Mouse (Mus musculus): ENCODE measurements around the gene Map4k3. TPM values are rescaled to one million over a fixed set of nuclear protein-coding genes. Genes with fewer than 3 reads are reported as not detected.

Gene Map4k3
- total and polyA plus RNA-seq, 3 experiments: 3.2 to 4.1 TPM; not detected in 1

DNA sequence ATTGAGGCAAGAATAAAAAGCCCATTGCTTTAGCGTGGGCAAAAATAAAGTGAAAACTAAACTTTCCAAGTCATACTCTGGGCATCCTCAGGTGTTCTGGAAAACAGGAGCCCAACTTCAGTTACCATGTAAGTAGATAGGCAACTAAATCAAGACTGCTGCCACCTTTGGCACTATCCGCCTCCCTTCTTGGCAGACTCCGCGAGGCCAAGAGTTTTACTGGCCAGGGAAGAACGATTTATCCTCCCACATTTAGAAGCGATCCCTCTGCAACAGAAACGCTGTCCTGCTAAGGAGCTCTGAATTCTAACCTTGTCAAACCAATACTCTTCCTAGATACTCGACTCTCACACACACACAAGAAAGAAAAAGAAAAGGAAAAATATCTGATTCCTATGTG is 1.5 kb downstream of the Map4k3 start:
- no peak for TF ChIP-seq NRF1 (IDR thresholded peaks at IDR 0.05; ENCODE audit: insufficient read depth, low read depth, low read length, poor library complexity, severe bottlenecking)
- no peak for TF ChIP-seq CHD1 (IDR thresholded peaks at IDR 0.05; ENCODE audit: low read depth, low read length)
- TF ChIP-seq TCF12 (IDR thresholded peaks at IDR 0.05; ENCODE audit: low read depth, low read length): no peak
- no peak for TF ChIP-seq MAFK (IDR thresholded peaks at IDR 0.05; ENCODE audit: borderline replicate concordance, low read depth, low read length)
- TF ChIP-seq SIN3A (IDR thresholded peaks at IDR 0.05; ENCODE audit: low read length): no peak
- TF ChIP-seq CTCF (IDR thresholded peaks at IDR 0.05 in 2 of 3, conservative IDR thresholded peaks at IDR 0.05 in 1 of 3; ENCODE audit: control insufficient read depth in 1 of 3, insufficient read depth in 1 of 3, low read depth in 2 of 3, low read length in 3 of 3, poor library complexity in 1 of 3, severe bottlenecking in 1 of 3): no peak
- no peak for TF ChIP-seq USF1 (IDR thresholded peaks at IDR 0.05; ENCODE audit: low read depth, low read length)
- TF ChIP-seq USF2 (IDR thresholded peaks at IDR 0.05; ENCODE audit: borderline replicate concordance in 1 of 2, insufficient read depth in 1 of 2, low read depth in 1 of 2, low read length in 2 of 2): no peak
- no peak for TF ChIP-seq POLR2A (IDR thresholded peaks at IDR 0.05; ENCODE audit: control insufficient read depth in 1 of 2, insufficient read depth in 1 of 2, low read depth in 1 of 2, low read length in 2 of 2, poor library complexity in 1 of 2)
- no peak for TF ChIP-seq MAZ (IDR thresholded peaks at IDR 0.05; ENCODE audit: low read depth, low read length)
- no peak for TF ChIP-seq POLR2AphosphoS5 (IDR thresholded peaks at IDR 0.05; ENCODE audit: borderline replicate concordance, low read depth, low read length)
- no peak for TF ChIP-seq MXI1 (IDR thresholded peaks at IDR 0.05; ENCODE audit: low read depth, low read length)
- no peak for TF ChIP-seq TAL1 (IDR thresholded peaks at IDR 0.05; ENCODE audit: low read length)
- no peak for TF ChIP-seq GATA1 (IDR thresholded peaks at IDR 0.05; ENCODE audit: low read depth, low read length)
- no peak for TF ChIP-seq MEF2A (IDR thresholded peaks at IDR 0.05; ENCODE audit: extremely low read depth, insufficient replicate concordance, low read depth, low read length, poor library complexity, severe bottlenecking)
- TF ChIP-seq POLR2AphosphoS2 (IDR thresholded peaks at IDR 0.05; ENCODE audit: low read length): no peak
- TF ChIP-seq GABPA (IDR thresholded peaks at IDR 0.05; ENCODE audit: low read depth, low read length): no peak
- peaks cover 7% of the 10 kb centered on the region for H3K79me2 ChIP-seq (ENCODE audit: control insufficient read depth, insufficient read depth, low read length, poor library complexity)
- DNase-seq (ENCODE audit: low read depth, low spot score): peak; percentile 37
- H3K27ac ChIP-seq (ENCODE audit: control insufficient read depth, low read depth, low read length): no peak overlapping the region
- H3K9me3 ChIP-seq (replicated peaks; ENCODE audit: insufficient read depth, low read length): no peaks in the 10 kb centered on the region
- peak overlapping the region; percentile 84 for H3K9ac ChIP-seq (ENCODE audit: control insufficient read depth, low read depth, low read length, poor library complexity, severe bottlenecking)
- H3K27me3 ChIP-seq (ENCODE audit: control insufficient read depth in 1 of 2, insufficient read depth in 2 of 2, low read length in 2 of 2): no peaks in the 10 kb centered on the region
- peaks cover 7 to 20% of the 10 kb centered on the region in 2 experiments for H3K4me1 ChIP-seq (ENCODE audit: control insufficient read depth in 1 of 2, insufficient read depth in 2 of 2, low read length in 2 of 2)
- H3K4me3 ChIP-seq (ENCODE audit: control insufficient read depth in 1 of 2, insufficient read depth in 1 of 2, low read depth in 2 of 2, low read length in 2 of 2): peak overlapping the region; percentile 70 to 98
- peaks cover 0 to 17% of the 10 kb centered on the region in 2 experiments; a peak in 2 of 4 replicates for H3K36me3 ChIP-seq (ENCODE audit: control insufficient read depth in 1 of 2, insufficient read depth in 2 of 2, low read length in 2 of 2)

GRCm38 (mm10) chr17:80723092-80723491 is 5.2 kb downstream of the Map4k3 start:
- Histone ChIP-seq H3K79me2 (ENCODE audit: control insufficient read depth, insufficient read depth, low read length, poor library complexity) (peaks cover 7% of the 10 kb centered on the region), H3K9ac (ENCODE audit: control insufficient read depth, low read depth, low read length, poor library complexity, severe bottlenecking) (no peak overlapping the region), H3K4me1 (ENCODE audit: control insufficient read depth in 1 of 2, insufficient read depth in 2 of 2, low read length in 2 of 2) (peaks cover 0 to 7% of the 10 kb centered on the region in 2 experiments; a peak in 3 of 4 replicates), H3K36me3 (ENCODE audit: control insufficient read depth in 1 of 2, insufficient read depth in 2 of 2, low read length in 2 of 2) (peaks cover 0 to 6% of the 10 kb centered on the region in 2 experiments; a peak in 1 of 4 replicates), H3K4me3 (ENCODE audit: control insufficient read depth in 1 of 2, insufficient read depth in 1 of 2, low read depth in 2 of 2, low read length in 2 of 2) (no peak overlapping the region), H3K27ac (ENCODE audit: control insufficient read depth, low read depth, low read length) (no peak overlapping the region), H3K27me3 (ENCODE audit: control insufficient read depth in 1 of 2, insufficient read depth in 2 of 2, low read length in 2 of 2) (no peaks in the 10 kb centered on the region), H3K9me3 (replicated peaks; ENCODE audit: insufficient read depth, low read length) (no peaks in the 10 kb centered on the region)
- DNase-seq (ENCODE audit: low read depth, low spot score): no peak
- no peak for TF ChIP-seq ZC3H11A (IDR thresholded peaks at IDR 0.05; ENCODE audit: low read depth, low read length)
- TF ChIP-seq MYC (IDR thresholded peaks at IDR 0.05; ENCODE audit: low read depth, low read length): no peak
